Mouse (Mus musculus): ENCODE measurements around the gene Capn2.

DNA sequence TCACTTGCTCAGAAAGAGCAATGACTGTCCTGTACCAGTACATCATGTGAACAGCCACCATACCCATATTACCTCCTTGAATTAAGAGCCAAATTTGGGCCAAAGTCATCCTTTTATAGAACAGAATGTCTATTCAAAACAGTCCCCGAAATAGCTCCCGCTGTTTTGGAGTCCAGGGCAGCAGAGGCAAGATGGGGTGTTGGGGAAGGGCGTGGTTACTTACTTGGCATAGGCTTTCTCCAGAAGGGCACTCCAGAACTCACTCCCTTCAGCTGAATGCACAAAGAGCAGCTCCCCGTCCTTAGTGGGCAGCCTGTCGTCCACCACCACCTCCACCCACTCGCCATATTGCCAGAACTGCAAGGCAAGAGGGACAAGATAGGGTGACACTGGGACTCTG is 25.6 kb downstream of the Capn2 start:
- TF ChIP-seq CTCF (IDR thresholded peaks at IDR 0.05; ENCODE audit: low read depth, low read length) (no peak), TAL1 (conservative IDR thresholded peaks at IDR 0.05; ENCODE audit: low read depth, low read length) (no peak), POLR2AphosphoS5 (IDR thresholded peaks at IDR 0.05; ENCODE audit: insufficient replicate concordance, low read depth, low read length) (no peak), GATA1 (IDR thresholded peaks at IDR 0.05; ENCODE audit: borderline replicate concordance, low read length) (no peak), GATA2 (IDR thresholded peaks at IDR 0.05; ENCODE audit: borderline replicate concordance, low read depth, low read length) (no peak)
